Mouse (Mus musculus) neural tube, postnatal 0 days (tissue): Measurements from ENCODE around the gene B3galt6. TPM values are rescaled to one million over a fixed set of nuclear protein-coding genes. Genes with fewer than 3 reads are reported as not detected.

Experiments used
- polyA plus RNA-seq: library from polyadenylated mRNA; unstranded; fragments of >200 nt; fragmentation: Nextera tagmentation; extraction: Ambion mirVana; gene quantifications from 2 replicates; pipeline ENCODE4 v1.2.1, GENCODE M21; 2015

The B3galt6 gene
- 30.0 and 31.9 TPM in 2 replicates for polyA plus RNA-seq

GRCm38 (mm10) chr4:155992241-155992905 is at the start of gene B3galt6, which contains the start of gene Sdf4:
Gene B3galt6, minus strand, starts transcription at chr4:155992649.
Gene Sdf4, plus strand, starts transcription at chr4:155992872.

GRCm38 (mm10) chr4:156026013-156026412 is 33.6 kb upstream of the B3galt6 start, which contains the start of gene Tnfrsf18:
Gene Tnfrsf18, plus strand, starts transcription at chr4:156026164.

DNA sequence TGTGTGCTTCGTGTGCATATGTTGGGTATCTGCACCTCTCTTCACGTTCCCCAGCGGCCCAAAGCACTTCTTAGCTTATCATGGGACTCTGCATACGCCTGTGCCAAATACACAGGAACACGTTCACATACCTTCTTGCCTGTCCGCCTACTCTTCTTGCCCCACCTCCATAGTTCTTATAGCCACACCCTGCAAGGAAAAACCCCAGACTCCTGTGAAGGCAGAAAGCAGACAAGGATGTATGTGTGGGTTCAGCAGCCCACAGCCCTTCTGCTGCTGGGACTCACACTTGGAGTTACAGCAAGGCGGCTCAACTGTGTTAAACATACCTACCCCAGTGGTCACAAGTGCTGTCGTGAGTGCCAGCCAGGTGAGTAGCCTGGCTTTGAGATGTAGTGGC is 21.2 kb upstream of the B3galt6 start, which contains the start of gene Tnfrsf4:
Gene Tnfrsf4 (plus strand): TSS at position 207 of the 400 bp plus-strand sequence.

DNA sequence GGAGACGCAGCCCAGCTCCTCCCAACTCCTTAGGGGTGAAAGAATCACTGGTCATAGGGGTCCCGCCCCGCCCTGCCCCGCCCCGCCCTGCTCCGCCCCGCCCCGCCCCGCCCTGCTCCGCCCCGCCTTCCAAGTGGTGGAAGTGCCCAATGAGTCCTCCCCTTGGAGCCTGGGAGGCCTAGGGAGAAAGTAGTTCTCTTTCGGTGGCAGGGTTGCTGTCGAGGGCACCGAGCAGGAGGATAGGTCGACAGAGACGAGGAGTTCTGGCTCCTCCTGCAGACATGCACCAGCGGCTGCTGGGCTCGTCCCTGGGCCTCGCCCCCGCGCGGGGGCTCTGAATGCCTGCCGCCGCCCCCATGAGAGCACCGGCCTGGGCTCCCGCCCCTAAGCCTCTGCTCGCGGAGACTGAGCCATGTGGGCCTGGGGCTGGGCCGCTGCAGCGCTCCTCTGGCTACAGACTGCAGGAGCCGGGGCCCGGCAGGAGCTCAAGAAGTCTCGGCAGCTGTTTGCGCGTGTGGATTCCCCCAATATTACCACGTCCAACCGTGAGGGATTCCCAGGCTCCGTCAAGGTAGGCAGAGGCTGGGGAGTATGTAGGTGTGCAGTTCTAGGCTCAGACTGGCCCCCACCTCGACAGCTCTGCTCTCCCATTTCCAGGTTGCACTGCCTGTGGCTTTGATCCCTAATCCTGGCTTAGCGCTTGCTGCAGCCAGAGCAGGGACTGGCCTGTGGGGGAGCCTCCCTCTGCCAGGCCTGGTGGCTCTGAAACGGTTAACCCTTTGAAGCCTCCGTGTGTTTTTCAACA is 30.1 kb downstream of the B3galt6 start, which contains the start of gene C1qtnf12:
Gene C1qtnf12 (plus strand): TSS at position 152 of the 805 bp plus-strand sequence.

GRCm38 (mm10) chr4:155943534-155944249 is 48.8 kb downstream of the B3galt6 start, which contains the start of gene Ube2j2:
Gene Ube2j2, plus strand, starts transcription at chr4:155943831.

Other genes starting within 250 kb of the B3galt6 start
- gene Atad3a, start 231.6 kb downstream of the B3galt6 start, polyA plus RNA-seq, result 68.6 and 78.0 TPM in 2 replicates
- gene Vwa1, start 218.0 kb downstream of the B3galt6 start, polyA plus RNA-seq, result 32.3 and 34.3 TPM in 2 replicates
- gene Tmem88b, start 206.8 kb downstream of the B3galt6 start, polyA plus RNA-seq, result 1.4 and 2.4 TPM in 2 replicates
- gene Ankrd65, start 202.2 kb downstream of the B3galt6 start, polyA plus RNA-seq, result not detected in 2 replicates
- gene Mrpl20, start 189.8 kb downstream of the B3galt6 start, polyA plus RNA-seq, result 309 and 322 TPM in 2 replicates
- 81.5 and 90.5 TPM in 2 replicates for gene Ccnl2, start 180.2 kb downstream of the B3galt6 start, polyA plus RNA-seq
- gene Aurkaip1, start 161.4 kb downstream of the B3galt6 start, polyA plus RNA-seq, result 162 and 166 TPM in 2 replicates
- 42.9 and 43.1 TPM in 2 replicates for gene Mxra8, start 153.0 kb downstream of the B3galt6 start, polyA plus RNA-seq
- gene Dvl1, start 145.2 kb downstream of the B3galt6 start, polyA plus RNA-seq, result 30.4 and 32.0 TPM in 2 replicates
- gene Tas1r3, start 129.3 kb downstream of the B3galt6 start, polyA plus RNA-seq, result 0.21 and 0.23 TPM in 2 replicates
- gene Cptp, start 123.2 kb downstream of the B3galt6 start, polyA plus RNA-seq, result 26.1 and 30.4 TPM in 2 replicates
- gene Ints11, start 123.1 kb downstream of the B3galt6 start, polyA plus RNA-seq, result 45.7 and 52.0 TPM in 2 replicates
- gene Pusl1, start 100.9 kb downstream of the B3galt6 start, polyA plus RNA-seq, result 59.1 and 69.2 TPM in 2 replicates
- 41.3 and 47.0 TPM in 2 replicates for gene Acap3, start 100.8 kb downstream of the B3galt6 start, polyA plus RNA-seq
- 98.7 and 119 TPM in 2 replicates for gene Ube2j2, start 48.8 kb downstream of the B3galt6 start, polyA plus RNA-seq
- 25.2 and 29.4 TPM in 2 replicates for gene C1qtnf12, start 30.3 kb downstream of the B3galt6 start, polyA plus RNA-seq
- 119 and 121 TPM in 2 replicates for gene Sdf4, start 223 bp upstream of the B3galt6 start, polyA plus RNA-seq
- gene Tnfrsf4, start 21.2 kb upstream of the B3galt6 start, polyA plus RNA-seq, result 0.34 TPM in 1 of 2 replicates, not detected in the other
- gene Tnfrsf18, start 33.5 kb upstream of the B3galt6 start, polyA plus RNA-seq, result 1.3 TPM in 2 replicates
- gene Ttll10, start 66.8 kb upstream of the B3galt6 start, polyA plus RNA-seq, result not detected in 2 replicates
- 13.9 and 15.8 TPM in 2 replicates for gene 9430015G10Rik, start 117.3 kb upstream of the B3galt6 start, polyA plus RNA-seq
- 0.18 and 0.23 TPM in 2 replicates for gene Rnf223, start 137.9 kb upstream of the B3galt6 start, polyA plus RNA-seq
- gene Agrn, start 204.8 kb upstream of the B3galt6 start, polyA plus RNA-seq, result 59.7 and 82.1 TPM in 2 replicates
- gene Isg15, start 208.2 kb upstream of the B3galt6 start, polyA plus RNA-seq, result 6.4 and 6.8 TPM in 2 replicates
- 4.7 and 5.5 TPM in 2 replicates for gene AW011738, start 210.7 kb upstream of the B3galt6 start, polyA plus RNA-seq
- 1.1 and 1.5 TPM in 2 replicates for gene Perm1, start 223.2 kb upstream of the B3galt6 start, polyA plus RNA-seq
- 23.8 and 28.0 TPM in 2 replicates for gene Plekhn1, start 242.2 kb upstream of the B3galt6 start, polyA plus RNA-seq
- 41.7 and 43.1 TPM in 2 replicates for gene Noc2l, start 243.4 kb upstream of the B3galt6 start, polyA plus RNA-seq